Mouse (Mus musculus) brain, adult 2 months (tissue): ENCODE results near the gene Plekhg1.

Source experiments
- DNase-seq: peaks from one replicate; pipeline ENCODE4 v3.0.0; 2011; ENCODE audit warnings: low read depth, low spot score

Plekhg1 gene

GRCm38 (mm10) chr10:3741791-3742190 lies 1.6 kb downstream of the Plekhg1 start:
- no peak for DNase-seq

- DNase-seq: no peak
Measured at GRCm38 (mm10) chr10:3743069-3743468, 2.9 kb downstream of the Plekhg1 start.

GRCm38 (mm10) chr10:3743826-3744225 lies 3.7 kb downstream of the Plekhg1 start:
- peak; percentile 75 for DNase-seq

- no peak for DNase-seq
Measured at GRCm38 (mm10) chr10:3746794-3747518, 6.8 kb downstream of the Plekhg1 start.

GRCm38 (mm10) chr10:3749580-3749979 lies 9.4 kb downstream of the Plekhg1 start:
- no peak for DNase-seq

GRCm38 (mm10) chr10:3761992-3762391 lies 21.8 kb downstream of the Plekhg1 start:
- no peak for DNase-seq

- no peak for DNase-seq
Measured at GRCm38 (mm10) chr10:3763199-3763598, 23.0 kb downstream of the Plekhg1 start.

- no peak for DNase-seq
Measured at GRCm38 (mm10) chr10:3769131-3769530, 29.0 kb downstream of the Plekhg1 start.

GRCm38 (mm10) chr10:3774330-3774729 lies 34.2 kb downstream of the Plekhg1 start:
- no peak for DNase-seq

- no peak for DNase-seq
Measured at GRCm38 (mm10) chr10:3776761-3777160, 36.6 kb downstream of the Plekhg1 start.

- no peak for DNase-seq
Measured at GRCm38 (mm10) chr10:3785362-3785761, 45.2 kb downstream of the Plekhg1 start.

GRCm38 (mm10) chr10:3786531-3786930 lies 46.4 kb downstream of the Plekhg1 start:
- DNase-seq: no peak

GRCm38 (mm10) chr10:3787006-3787405 lies 46.8 kb downstream of the Plekhg1 start:
- DNase-seq: no peak

- no peak for DNase-seq
Measured at GRCm38 (mm10) chr10:3793825-3794224, 53.7 kb downstream of the Plekhg1 start.

- no peak for DNase-seq
Measured at GRCm38 (mm10) chr10:3799455-3799854, 59.3 kb downstream of the Plekhg1 start.

GRCm38 (mm10) chr10:3801254-3801653 lies 61.1 kb downstream of the Plekhg1 start:
- no peak for DNase-seq

- peak; percentile 40 for DNase-seq
Measured at GRCm38 (mm10) chr10:3805334-3805733, 65.2 kb downstream of the Plekhg1 start.

- DNase-seq: no peak
Measured at GRCm38 (mm10) chr10:3807980-3808379, 67.8 kb downstream of the Plekhg1 start.

GRCm38 (mm10) chr10:3810476-3811273 lies 70.5 kb downstream of the Plekhg1 start:
- peak; percentile 28 for DNase-seq

- peak; percentile 66 for DNase-seq
Measured at GRCm38 (mm10) chr10:3818940-3819701, 79.0 kb downstream of the Plekhg1 start.

- DNase-seq: peak; percentile 45
Measured at GRCm38 (mm10) chr10:3823826-3824225, 83.7 kb downstream of the Plekhg1 start.

GRCm38 (mm10) chr10:3826043-3826442 lies 85.9 kb downstream of the Plekhg1 start:
- DNase-seq: no peak
